Mouse (Mus musculus): ENCODE results near the gene Utrn.

DNA sequence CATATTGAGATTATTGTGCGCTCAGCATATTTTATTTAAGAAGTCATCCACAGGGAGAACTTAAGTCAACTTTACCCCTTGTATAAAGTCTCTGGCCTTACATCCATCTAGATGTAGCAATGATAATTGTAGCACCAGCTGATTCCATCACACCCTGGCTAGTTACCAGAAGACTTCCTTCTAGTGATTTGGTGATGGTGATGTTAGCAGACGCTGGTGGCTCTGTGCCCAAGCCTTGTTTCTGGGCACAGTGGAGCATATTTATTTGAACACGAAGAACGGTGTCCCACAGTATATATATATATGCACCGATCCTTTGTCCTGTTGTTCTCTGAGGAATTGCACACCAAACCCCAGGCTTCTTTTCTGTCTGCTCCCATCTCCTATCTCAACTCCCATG is 30.7 kb upstream of the Utrn start:
- TF ChIP-seq ETS1 (conservative IDR thresholded peaks at IDR 0.05; ENCODE audit: low read depth, low read length) (no peak), POLR2A (IDR thresholded peaks at IDR 0.05; ENCODE audit: low read depth, low read length) (no peak), CTCF (conservative IDR thresholded peaks at IDR 0.05 in 1 of 2, IDR thresholded peaks at IDR 0.05 in 1 of 2; ENCODE audit: low read depth in 2 of 2, low read length in 2 of 2) (no peak), NELFE (IDR thresholded peaks at IDR 0.05; ENCODE audit: low read depth, low read length) (no peak), MEF2A (IDR thresholded peaks at IDR 0.05; ENCODE audit: borderline replicate concordance, low read depth, low read length) (no peak), MAX (IDR thresholded peaks at IDR 0.05; ENCODE audit: low read length) (no peak), TCF12 (IDR thresholded peaks at IDR 0.05; ENCODE audit: low read depth, low read length) (no peak), EP300 (IDR thresholded peaks at IDR 0.05; ENCODE audit: low read length) (no peak), BHLHE40 (IDR thresholded peaks at IDR 0.05; ENCODE audit: low read depth, low read length) (no peak), KAT2A (IDR thresholded peaks at IDR 0.05; ENCODE audit: insufficient replicate concordance, low read length) (no peak), ZC3H11A (IDR thresholded peaks at IDR 0.05; ENCODE audit: low read depth, low read length) (no peak), CHD1 (IDR thresholded peaks at IDR 0.05; ENCODE audit: low read depth, low read length) (no peak), TBP (conservative IDR thresholded peaks at IDR 0.05; ENCODE audit: low read depth, low read length) (no peak), IRF4 (IDR thresholded peaks at IDR 0.05; ENCODE audit: low read depth, low read length) (no peak)
